Mouse (Mus musculus) T-helper 2 cell (primary cell): ENCODE data around the gene Gm20388.

ENCODE experiments used
- in situ Hi-C: fragments of 300-600 bp; cut with MboI, MseI; formaldehyde crosslinking; loops from one replicate; pipeline ENCODE4 v1.15.1; 2025; ENCODE audit warnings: high pct_unique_total_duplicates

Gm20388 gene

DNA sequence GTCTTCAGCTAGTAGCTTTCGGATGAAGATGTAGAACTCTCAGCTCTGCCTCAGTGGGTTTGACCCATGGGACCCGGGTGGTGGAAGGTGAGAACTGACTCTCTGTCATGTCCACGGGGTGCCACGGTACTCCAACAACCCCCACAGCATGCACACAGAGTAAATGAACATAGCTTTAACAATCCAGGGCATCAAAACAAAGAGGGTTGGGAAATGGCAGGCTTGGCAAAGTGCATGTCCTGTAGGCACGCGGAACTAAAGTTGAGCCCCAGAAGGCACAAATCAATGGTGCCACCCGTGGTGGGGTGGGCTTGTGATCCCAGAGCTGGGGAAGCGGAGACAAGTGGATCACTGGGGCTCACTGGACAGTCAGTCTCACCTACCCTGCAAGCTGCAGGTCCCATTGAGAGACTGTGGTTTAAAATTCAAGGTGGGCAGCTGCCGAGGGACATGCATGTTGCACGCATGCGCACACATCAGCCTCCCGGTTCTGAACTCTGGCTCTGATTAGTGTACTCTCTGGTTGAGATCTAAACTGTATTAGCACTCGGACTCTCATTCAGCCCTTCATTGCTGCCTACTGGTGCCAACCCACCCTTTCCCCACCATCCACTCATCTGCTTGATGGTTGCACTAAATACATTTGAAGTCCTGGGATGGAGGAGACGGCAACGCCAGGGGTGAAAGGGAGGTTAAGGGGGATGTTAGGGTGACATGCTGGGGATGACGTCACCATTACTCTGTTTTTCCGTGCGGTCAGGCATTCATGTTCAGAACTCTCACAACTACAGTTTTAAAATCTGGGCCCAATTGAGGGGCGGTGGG, 2037.9 kb downstream of the Gm20388 start:
- in situ Hi-C loops = no loop called here

DNA sequence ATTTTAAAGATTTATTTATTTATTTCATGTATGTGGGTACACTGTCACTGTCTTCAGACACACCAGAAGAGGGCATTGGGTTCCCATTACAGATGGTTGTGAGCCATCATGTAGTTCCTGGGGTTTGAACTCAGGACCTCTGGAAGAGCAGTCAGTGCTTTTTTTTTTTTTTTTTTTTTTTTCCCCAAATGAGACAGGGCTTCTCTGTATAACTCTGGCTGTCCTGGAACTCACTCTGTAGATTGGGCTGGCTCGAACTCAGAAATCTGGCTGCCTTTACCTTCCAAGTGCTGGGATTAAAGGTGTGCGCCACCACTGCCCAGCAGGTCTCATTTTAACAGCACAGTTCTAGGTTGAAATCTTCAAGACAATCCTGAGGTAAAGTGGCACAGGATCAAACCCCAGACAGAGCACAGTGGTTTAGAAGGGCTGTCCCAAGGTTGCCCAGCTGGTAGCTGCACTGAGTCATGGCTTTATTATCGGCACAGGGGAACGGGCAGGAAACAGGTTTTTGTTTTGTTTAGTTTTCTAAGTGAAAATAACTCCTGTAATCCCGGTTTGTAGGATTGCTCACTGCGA, 2038.7 kb downstream of the Gm20388 start, which contains the start of gene Banp:
Gene Banp (plus strand): TSS at position 529 of the 579 bp plus-strand sequence.
- in situ Hi-C loops = no loop called here

DNA sequence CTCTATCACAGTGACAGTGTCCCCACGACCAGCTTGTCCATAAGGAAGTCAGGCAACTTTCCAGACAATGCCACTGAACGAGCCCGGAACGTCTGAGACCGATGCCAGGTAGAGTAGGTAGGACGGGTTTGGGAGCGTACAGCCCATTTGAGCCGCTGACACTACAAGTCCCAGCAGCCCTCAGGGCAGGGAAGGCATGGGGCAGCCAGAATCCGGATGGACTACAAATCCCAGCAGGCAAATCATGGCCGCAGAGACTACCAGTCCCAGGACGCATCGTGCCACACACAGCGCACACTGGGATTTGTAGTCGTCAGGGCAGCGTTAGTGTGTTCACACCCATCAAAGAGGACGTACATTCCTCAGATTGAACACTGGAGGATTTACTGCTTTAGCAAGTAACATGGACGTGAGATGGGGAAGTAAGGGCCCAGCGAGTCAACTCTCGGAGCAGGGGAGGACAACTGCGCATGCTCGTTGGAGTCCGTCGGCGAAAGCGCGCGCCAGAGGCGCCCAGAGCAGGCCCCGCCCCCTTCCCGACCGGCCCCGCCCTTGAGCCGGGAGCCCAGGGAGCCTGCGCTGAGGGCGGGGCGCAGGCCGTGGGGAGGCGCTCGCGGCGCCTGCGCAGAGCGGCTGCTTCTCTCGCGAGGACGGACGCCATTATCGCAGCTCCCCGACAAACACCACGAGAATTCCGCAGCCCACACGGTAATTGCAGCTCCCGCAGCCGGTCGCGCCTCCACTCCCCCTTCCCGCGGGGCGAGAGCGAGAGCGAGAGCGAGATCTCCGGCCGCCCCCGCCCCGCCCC, 2039.5 kb downstream of the Gm20388 start:
- in situ Hi-C loops = no loop called here

DNA sequence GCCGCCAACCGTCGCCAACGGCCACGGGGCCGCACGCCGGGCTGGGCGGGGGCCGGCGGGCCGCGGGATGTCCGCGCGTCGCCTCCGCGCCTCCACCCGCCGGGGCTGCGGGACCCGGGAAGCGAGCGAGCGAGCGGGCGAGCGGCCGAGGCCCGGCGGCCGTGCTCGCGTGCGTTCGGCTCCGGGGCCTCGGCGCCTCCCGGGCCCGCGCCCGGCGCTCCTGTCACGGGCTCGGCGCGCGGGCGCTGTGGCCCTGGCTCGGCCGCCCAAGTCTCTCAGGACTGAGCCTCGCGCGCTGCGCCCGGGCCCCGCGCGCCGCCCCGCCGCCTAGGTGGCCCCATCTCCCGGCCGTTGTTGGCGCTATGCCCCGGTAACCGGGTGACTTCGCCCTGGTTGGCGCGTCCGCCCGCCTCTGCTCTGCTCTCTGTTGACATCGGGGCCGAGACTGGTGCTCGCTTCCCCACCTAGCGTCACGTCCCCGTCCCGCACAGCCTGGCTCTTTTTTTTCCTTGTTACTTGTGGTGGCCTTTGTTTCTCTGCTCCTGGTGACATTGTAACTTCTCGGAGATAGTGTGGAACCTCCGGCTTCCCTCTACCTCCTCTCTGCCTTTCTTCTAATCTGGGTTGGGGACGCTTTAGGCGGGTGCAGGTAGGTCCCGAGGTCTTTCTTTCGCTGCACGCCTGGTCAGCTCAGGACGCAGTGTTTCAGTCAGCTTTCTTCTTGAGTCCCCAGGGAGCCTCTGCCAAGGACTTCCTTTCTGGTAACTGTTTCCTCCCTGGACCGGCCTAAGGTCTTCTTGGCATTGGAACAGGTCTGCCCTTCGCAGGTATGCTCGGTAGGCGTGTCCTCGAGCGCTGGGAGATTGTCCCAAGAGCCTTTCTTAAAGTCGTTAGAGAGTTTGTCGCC, 2040.4 kb downstream of the Gm20388 start:
- in situ Hi-C loops = no loop called here

DNA sequence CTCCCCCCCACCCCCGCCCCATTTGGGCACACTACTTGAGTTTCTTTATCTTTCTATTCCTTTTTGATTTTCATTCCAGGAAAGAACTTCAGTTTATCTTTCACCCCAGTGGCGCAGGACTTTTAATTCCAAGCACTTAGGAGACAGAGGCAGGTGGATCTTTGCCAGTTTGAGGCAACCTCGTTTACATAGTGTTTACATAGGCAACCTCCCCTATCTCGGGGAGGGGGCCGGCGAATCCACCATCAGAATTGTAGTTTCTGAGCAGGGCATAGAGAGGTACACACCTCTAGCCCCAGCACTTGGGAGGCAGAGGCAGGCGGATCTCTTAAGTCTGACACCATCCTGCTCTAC, 2041.0 kb downstream of the Gm20388 start:
- in situ Hi-C loops = no loop called here

DNA sequence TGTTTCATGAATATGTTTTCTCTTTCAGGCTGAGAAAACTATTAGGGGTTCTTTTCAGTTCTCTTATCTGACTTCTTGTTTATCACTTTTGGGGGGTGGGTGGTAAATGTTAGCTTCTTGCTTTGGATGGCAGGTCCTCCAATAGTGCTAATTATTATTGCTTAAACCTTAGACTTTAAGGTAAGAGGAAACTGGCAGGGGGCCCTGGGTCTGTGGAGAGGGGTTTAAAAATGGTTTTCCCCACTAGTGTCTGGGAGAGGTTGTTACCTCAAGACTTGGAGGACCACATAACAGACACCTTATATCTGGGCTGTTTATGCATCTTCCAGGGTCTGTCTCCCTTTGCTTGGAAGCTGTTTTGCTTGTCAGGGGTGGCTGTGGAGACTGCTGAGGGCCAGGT, 2041.5 kb downstream of the Gm20388 start:
- in situ Hi-C loops = no loop called here

DNA sequence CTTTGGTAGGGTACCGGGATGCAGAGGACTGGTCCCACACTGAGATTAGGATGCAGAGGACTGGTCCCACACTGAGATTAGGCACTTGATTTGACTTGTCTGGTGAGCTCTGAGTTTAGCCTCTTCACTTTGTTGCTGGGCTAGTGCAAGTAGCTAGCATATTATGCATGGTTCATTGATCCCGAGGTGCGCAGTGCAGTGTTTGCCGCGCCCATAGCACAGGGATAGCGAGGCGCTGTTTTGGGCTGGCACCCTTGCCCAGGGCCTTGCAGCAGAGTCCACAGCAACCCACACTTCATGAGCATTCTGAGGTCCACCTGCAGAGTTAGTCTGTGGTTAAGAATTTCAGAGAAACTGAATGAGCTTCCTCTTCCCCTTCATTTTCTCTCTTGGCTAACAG, 2042.2 kb downstream of the Gm20388 start:
- in situ Hi-C loops = no loop called here

DNA sequence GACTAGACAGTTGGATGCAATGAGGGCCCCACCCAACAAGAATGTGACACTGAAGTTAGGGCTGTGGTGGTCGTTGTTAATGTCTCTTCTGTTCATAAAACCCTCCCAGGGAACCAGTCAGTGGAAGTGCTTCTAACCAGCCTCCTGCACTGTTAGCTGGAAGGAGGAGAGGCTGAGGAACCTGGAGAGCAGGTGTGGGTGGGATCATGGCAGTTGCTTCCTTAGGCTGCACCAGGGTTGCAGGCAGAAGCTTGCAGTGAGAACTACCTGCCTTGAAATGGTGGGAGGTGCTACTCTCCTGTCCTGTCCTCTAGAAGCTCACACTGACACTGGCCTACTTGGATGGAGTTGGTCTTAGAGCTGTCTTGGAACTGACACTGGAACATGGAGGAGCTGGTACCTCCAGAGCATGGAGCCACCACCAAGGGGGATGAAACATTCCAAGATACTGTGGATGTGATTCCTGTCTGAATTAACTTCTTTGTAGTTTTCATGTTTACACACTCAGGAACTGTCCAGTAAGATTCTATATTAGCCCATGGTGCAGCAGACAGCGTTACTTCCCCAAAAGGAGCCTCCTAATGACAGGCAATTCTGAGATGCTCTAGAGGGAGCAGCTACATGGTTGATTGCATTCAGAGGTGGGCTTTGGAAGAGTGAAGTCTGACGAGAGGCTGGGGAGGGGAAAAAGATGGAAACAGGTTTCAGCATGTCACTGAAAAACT, 2043.3 kb downstream of the Gm20388 start:
- in situ Hi-C loops = no loop called here

DNA sequence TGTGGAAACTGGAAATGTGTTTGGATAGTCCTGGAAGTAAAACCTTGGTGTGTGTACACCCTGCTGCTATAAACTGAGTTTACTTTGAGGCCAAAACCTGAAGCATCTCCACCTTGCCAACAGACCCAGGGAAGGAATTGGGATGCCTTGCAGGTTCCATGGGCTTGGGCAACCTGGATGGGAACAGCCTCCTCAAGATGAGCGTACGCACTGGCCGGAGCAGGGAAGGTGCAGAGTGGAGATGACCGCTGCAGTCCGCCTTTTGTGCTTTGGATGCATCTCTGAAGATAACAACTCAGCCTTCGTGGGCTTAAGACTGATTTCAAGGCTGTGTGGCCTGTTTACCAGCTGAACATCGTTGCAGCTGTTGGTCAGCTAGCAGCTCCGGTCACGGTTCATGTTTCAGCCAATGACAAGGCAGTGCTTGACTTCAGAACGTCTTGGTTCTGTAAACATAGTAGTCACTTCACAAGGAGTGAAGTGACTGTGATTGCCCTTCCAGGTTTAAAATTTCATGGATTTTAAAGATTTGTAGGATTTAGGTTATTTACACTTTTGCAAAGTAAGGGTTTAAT, 2044.4 kb downstream of the Gm20388 start:
- in situ Hi-C loops = no loop called here

DNA sequence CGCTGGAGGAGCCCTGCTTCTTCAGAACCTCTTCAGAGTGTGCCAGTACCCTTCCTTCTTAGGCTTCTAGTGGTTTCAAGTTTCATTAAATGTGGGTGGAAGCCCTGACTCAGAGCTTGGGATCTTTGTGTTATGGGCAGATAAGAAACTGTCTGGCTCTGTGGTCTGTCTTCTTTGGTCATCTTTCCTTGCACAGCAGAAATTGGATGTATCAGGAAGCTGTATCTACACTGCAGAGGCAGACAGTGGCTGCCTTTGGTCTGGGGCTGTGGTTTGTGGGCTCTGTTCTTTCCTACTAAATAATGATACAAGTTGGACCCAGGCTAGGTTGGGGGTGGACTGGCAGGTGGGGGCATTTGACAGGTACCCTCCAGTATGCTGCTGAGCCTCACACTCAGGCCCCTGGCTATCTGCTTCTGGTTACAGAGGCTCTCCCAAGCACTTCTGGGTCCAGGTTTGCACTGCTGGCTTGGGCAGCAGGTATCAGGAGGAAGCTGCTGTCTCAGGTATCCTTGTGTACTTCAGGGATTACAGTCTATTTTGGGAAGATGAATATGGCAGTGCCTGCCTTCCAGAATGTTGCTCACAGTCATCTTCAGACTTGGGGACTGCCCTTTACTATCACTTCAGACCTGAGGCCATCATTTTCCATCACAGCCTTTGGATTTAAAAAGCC, 2045.3 kb downstream of the Gm20388 start:
- in situ Hi-C loops = no loop called here

DNA sequence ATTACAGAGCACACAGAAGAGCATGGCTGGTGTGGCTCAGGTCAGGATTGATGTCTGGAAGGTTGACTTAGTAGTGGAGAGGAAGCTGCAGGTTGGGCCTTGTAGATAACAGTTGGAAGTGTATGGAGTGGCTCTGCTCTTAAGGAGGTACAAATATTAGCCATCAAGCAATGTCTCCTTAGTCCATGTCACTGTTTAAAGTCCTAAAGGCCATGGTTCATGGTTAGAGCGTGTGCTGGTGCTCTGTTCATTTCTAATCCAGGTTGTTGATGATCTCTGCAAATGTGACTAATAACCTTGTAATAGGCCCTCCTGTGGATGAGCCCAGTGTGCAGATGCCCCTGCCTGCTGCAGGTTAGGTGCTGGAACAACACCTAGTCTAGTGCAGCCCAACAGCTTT, 2047.8 kb downstream of the Gm20388 start:
- in situ Hi-C loops = no loop called here

DNA sequence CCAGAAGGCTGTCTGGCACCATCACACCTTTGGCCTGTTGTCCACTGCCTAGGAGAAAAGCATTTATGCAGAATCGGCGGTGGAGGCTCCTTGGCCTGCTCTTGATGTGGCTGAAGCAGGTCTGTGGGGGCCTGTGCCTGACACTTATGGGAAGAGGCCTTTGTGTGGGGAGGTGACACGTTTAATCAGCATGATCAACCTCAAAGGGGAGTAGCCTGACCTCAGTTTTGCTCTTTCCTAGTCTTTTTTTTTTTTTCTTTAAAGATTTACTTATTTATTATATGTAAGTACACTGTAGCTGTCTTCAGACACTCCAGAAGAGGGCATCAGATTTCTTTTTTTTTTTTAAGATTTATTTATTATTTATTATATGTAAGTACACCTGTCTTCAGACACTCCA, 2052.3 kb downstream of the Gm20388 start:
- in situ Hi-C loops = no loop called here

DNA sequence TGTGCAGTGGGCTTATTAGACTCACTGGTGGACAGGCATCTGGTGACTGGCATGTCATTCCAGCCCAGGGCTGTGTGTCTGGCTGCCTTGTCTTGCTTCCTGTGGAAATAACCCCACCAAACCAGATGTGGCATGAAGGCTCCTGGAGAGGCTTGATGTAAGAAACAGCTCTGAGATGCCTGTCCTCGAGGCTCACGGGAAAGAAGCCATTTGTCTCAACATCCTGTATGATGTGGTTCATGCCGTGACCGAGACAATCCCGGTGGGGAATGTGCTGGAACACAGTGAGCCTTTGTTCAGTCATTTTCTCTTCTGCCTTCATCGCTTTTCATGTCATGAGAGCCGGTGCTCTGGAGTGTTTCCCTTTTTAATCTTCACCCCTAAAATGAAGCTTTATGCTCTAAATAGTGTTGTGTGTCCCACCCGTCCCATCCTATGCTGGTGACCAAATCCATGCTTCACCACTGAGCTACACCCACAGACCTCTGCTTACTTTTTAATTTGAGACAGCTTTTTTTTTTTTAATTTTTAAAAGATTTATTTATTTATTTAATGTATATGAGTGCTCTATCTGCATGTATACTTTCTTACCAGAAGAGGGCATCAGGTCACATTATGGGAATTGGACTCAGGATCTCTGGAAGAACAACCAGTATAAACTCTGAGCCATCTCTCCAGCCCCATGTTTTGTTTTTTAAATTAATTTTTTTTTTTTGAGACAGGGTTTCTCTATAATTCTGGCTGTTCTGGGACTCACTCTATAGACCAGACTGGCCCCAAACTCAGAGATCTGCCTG, 2054.3 kb downstream of the Gm20388 start:
- in situ Hi-C loops = no loop called here

DNA sequence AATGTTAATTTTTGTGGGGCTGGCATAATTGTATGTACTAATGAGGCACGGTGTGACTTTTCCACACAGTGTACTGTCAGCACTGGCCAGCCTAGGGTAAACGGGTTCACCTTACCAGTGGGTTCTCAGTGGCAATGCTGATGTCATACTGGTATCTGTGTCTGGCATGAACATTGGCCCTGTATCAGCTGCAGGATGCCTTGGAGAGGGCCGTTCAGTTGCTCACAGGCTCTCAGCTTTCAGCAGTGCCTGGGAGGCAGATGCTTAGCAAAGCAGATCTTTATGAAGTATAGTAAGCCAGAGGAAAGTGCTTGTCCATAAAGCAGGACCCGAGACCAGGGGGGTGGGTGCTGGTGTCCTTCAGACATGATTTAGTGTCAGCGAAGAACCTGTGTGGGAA, 2055.5 kb downstream of the Gm20388 start:
- in situ Hi-C loops = no loop called here

DNA sequence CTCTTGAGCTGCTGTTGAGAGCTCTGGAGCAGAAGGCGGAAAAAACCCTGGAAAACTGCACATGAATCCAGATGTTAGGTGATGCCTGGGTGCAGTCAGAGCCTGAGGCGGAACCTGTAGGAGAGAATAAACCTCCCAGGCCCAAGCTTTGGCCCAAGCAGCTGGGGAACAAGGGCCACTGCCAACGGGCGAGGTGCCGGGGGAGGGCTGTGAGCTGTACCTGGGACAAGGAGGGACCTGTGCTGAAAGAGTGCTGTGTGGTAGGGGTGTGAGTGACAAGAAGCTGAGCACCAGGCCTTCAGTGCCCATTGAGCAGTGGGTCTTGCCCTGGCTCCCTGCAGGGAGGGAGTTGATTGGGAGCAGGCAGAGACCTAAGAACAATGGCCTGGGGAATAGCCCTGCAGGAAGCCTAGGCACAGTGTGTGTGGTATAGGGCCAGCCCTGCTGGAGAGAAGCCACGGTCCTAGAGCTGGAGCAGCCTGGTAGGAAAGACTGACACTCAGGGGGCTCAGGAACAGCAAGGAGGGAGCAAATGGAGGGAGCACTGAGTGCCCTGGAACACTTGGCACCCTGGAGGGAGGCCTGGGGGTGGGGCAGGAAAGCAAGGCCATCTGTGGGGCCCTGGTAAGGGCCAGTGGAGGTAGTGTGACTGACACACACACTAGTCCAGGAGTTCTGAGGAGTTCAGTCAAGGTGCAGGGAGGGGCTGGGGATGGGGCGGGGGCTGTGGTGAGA, 2056.2 kb downstream of the Gm20388 start:
- in situ Hi-C loops = no loop called here

DNA sequence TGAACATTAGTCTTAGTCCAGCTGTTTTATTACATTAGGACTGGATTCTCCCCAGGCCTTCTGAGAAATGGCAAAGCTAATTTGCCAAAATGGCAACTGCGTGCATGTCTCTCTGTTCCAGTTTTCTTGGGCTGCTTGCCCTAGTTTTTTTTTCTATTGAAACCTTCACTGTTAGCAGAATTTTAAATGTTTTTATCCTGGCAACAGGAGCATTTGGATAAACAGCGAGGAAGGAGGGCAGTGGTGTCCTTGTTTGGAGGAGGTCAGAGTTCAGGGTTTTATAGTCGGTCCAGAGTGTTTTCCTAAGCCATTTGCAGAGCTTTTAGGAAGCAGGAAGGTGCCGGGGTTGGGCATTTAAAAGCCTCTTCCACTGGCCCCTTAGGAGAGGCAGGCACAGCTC, 2057.3 kb downstream of the Gm20388 start:
- in situ Hi-C loops = no loop called here

DNA sequence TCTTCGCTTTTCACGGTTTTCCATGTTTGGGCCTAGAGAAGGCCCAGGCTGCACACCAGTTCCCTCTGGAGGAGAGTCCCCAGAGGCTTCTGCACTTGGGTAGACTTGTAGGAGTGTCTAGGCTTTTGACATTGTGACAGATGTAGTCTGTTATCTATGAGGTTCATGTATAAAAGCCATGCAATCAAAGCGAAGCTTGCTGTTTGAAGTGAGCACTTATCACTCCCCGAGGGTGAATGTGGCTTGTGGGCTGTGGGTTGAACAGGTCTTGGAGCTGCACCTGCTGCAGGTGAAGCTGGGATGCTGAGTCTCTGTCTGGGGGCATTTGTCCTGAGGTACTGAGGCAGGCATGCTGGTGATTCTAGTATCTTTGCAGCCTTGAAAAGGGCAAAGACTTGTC, 2057.9 kb downstream of the Gm20388 start:
- in situ Hi-C loops = no loop called here

DNA sequence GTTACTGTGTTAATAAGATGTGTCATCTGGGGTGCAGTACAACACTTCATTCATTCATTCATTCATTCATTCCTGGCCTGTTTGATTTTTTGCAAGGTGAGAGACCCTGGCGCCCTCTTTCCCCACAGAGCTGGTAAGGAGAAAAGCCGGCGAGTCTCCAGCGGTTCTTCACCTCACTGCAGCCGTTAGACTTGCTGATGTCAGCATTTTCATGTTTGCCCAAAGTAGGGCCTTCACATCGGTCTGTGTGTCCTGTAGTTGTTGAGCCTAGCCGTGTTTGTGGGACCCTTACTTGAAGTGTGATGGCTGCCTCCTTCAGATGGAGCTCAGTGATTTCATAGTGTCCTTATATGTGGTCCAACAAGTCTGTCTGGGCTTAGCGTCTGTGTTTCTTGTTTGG, 2059.6 kb downstream of the Gm20388 start:
- in situ Hi-C loops = no loop called here
